Mouse (Mus musculus) embryonic fibroblast, embryonic 13.5 days (primary cell): Measurements from ENCODE around the gene Sphk2. TPM values are rescaled to one million over a fixed set of nuclear protein-coding genes. Genes with fewer than 3 reads are reported as not detected.

Source experiments
- H3K27ac ChIP-seq: 2 replicates; pipeline ENCODE4 v1.5.1; 2012; ENCODE audit warnings: low read length, control low read depth, inconsistent platforms; ENCODE audit not compliant: insufficient read depth
- H3K4me1 ChIP-seq: 2 replicates; pipeline ENCODE4 v1.6.1; 2011; ENCODE audit warnings: low read length; ENCODE audit not compliant: control insufficient read depth, insufficient read depth
- H3K4me3 ChIP-seq: 2 replicates; pipeline ENCODE4 v1.5.1; 2011; ENCODE audit warnings: mild to moderate bottlenecking, control low read depth, low read length; ENCODE audit not compliant: insufficient read depth
- CTCF ChIP-seq: IDR thresholded peaks from 2 replicates; pipeline ENCODE4 v1.5.1; 2011; ENCODE audit warnings: mild to moderate bottlenecking, control low read depth, low read length, moderate library complexity, borderline replicate concordance; ENCODE audit not compliant: insufficient read depth
- POLR2A ChIP-seq: IDR thresholded peaks from 2 replicates; pipeline ENCODE4 v1.6.1; 2011; ENCODE audit warnings: low read depth, mild to moderate bottlenecking, control low read depth, low read length, moderate library complexity
- polyA plus RNA-seq: library from polyadenylated mRNA; stranded (reverse); fragments of >200 nt; gene quantifications from 2 replicates; pipeline ENCODE4 v1.2.4, GENCODE M21; 2011; ENCODE audit warnings: low read depth; ENCODE audit not compliant: missing spikeins, insufficient read length

Gene Sphk2
- polyA plus RNA-seq, 1 experiment = 19.0 TPM

DNA sequence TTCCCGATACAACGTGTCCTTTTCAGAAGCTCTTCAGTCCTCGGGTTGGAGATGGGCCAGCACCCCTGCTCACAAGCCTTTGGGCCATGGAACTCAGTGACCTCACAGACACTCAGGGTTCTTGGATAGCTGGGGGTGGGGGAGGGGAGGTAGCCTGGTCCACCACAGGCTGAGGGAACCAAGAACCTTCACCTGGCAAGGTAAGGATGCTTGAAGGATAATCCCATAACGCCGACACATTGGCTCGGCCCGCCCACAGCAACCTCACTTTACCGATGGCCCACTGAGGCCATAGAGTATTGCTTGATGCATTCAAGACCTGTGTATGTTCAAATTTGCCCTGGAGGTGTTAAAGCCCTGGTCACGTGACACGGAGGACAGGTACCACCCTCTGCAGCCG, 7.9 kb upstream of the Sphk2 start, which contains the start of gene Spaca4:
Spaca4 (minus strand) TSS at position 101 of the 400 bp plus-strand sequence.
- Histone ChIP-seq H3K4me3 (no peak within 1 kb of the TSS), H3K27ac (no peak within 1 kb of the TSS), H3K4me1 (peaks cover 5% of the 10 kb centered on the region)
- TF ChIP-seq CTCF = no peak
- TF ChIP-seq POLR2A = no peak

DNA sequence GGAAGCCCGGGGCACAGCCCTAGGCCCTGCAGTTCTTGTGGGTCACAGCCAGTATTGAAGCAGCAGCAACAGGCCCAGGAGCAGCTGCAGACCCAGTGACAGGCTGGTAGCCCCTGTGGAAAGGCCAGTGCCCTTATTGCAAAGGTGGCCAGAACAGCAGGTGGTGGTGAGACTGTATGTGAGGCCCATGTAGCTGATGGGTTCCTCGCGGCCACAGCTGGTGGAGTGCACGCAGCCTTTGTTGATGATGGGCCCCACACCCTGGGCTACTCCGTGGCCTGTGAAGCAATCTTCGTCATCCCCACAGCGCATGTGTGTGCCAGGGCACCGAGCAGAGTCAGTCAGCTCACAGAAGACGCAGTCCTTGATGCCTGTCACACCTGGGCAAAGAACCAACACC, 7.3 kb upstream of the Sphk2 start:
- H3K4me1 ChIP-seq = peaks cover under 1% of the 10 kb centered on the region; the same call in 1 of the 2 replicates
- H3K27ac ChIP-seq = no peak overlapping the region
- H3K4me3 ChIP-seq = no peak overlapping the region
- TF ChIP-seq POLR2A = no peak
- TF ChIP-seq CTCF = no peak

DNA sequence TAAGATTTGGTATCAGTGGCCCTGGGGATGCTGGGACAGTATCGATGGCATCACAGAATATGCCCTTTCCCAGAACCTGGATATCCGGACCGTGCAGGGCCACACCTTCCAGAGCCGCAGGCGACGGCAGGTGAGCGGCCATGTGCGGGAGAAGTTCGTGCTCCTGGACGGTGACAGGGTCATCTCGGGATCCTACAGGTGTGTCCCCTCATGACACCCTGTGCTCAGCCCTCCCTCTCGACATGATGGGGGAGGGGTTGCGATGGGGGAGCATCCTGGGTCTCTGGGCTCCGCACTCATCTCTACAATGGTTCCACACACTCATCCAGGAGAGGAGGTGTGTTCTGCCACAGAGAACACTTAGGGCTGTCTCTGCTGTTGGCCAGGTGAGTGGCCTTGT, 6.0 kb upstream of the Sphk2 start:
- TF ChIP-seq POLR2A (no peak), CTCF (no peak)
- Histone ChIP-seq H3K4me1 (no peaks in the 10 kb centered on the region), H3K4me3 (no peak overlapping the region), H3K27ac (no peak overlapping the region)

DNA sequence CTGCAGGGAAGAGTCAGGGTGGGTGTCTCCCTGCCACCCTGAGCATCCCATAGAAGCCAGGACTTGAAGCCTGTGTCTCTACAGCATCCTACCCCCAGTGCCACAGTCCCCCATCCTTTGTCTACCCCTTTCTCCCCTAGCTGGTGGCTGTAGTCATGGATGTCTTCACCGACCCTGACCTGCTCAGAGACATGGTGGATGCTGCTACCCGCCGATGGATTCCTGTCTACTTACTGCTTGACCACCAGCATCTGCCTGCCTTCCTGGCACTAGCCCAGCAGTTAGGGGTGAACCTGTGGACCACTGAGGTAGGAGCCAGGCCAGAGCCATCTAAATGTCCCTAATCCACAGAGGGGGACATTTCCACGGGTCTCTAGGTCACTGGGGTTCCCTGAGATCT, 5.5 kb upstream of the Sphk2 start:
- H3K4me1 ChIP-seq = no peaks in the 10 kb centered on the region
- no peak overlapping the region for H3K4me3 ChIP-seq
- TF ChIP-seq CTCF = no peak
- no peak for TF ChIP-seq POLR2A
- no peak overlapping the region for H3K27ac ChIP-seq

DNA sequence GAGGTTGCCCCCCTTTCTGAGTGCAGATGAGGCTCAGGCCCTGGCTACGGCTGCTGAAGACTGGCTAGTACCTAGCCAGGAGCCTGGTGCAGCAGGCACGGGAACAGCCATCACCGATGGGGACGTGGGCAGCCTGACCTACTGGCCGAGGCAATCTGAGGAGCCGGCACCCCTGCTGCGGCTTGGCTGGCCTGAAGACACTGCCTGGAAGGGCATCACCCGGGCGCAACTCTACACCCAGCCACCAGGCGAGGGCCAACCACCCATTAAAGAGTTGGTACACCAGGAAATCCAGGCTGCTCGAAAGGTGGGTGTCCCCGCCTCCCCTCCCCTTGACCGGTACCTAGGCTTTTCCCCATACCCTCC, 4.5 kb upstream of the Sphk2 start:
- Histone ChIP-seq H3K27ac (no peak overlapping the region), H3K4me1 (no peaks in the 10 kb centered on the region), H3K4me3 (no peak overlapping the region)
- TF ChIP-seq CTCF (no peak), POLR2A (no peak)

DNA sequence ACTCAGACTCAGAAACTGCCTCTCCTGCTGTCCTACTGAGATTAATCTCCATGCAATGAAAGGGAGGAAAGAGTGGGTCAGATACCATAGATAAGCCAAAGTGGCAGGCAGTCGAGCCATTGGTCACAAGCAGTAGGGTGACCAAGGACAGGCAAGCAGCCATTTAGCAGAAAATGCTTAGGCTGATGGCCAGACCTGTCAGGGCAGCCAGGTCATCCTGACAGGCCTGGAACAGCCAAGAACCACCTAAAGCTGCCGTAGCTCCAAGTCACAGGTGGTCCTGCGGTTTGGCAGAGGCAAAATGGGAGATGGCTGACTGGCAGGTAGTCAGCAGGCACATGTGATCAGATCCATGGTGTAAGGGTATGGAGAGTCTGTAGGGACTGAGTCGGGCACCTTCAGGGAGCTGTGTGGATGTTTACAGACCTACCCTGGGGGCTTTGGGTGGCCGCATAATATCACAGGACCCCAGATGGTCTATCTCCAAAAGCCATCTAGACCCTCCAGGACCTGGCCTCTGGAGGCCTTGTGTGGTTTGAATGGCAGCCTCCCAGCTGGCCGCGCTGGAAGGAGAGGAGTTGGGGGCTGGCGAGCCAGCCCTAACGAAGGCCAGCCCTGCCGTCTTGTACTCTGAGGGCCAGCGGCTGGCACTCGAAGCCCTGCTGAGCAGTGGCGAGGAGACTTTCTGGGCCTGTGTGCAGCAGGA, 4.0 kb upstream of the Sphk2 start:
- no peaks in the 10 kb centered on the region for H3K4me1 ChIP-seq
- H3K27ac ChIP-seq = no peak overlapping the region
- no peak overlapping the region for H3K4me3 ChIP-seq
- TF ChIP-seq CTCF = no peak
- TF ChIP-seq POLR2A = peak; percentile 23; the same call in 1 of the 2 replicates

DNA sequence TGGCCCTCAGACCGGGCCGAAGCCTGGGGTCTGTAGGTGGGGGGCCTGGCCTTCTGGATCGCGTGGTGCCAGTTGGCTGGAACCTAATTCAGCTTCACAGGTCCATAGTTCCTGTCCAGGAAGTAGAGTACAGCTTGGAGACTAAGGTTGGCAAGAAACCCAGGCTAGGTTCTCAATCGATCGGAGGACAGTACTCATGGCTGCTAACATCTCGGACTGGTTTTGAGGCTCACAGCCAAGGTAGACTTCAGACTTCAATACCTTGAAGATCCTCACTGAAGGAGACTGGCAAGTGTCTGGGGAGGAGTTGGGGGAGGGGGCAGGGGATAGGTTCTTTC, 3.4 kb upstream of the Sphk2 start:
- Histone ChIP-seq H3K27ac (no peak overlapping the region), H3K4me3 (no peak overlapping the region), H3K4me1 (no peaks in the 10 kb centered on the region)
- TF ChIP-seq POLR2A (no peak), CTCF (no peak)

DNA sequence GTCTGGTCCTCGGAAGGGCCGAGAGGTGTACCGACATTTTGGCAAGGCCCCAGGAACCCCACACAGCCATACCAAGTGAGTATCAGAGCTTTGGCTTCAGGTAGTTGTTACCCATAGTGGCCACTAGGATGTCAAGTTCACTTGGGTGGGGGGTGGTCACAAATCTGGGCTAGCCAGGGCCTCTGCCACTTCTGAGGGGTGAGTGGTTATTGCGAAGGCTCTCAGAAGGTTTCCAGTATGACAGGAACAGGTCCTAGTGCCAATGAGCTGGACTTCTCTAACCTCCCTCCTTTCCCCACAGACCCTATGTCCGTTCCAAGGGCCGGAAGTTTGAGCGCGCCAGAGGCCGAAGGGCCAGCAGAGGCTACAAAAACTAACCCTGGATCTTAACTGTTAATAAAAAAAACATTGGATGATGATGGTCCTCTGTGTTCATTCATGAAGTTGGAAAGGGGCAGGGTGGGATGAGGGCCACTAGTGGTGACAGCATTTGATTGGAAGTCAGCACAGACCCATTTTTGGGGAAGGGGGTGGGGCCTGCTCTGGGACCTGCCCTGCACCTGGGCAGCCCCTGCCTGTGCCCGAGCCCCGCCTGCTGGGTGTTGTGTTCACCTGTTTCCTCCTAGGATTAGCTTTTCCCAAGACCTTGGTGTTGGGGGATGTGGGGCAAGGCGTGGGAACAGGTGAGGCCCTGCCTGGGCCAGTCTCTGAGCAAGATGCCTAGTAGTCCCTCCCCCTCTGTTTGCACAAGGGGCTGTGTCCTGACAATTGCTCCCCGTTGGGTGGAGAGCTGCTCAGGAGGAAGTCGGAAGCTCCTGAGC, 2.8 kb upstream of the Sphk2 start, which contains the start of gene Fam83e:
Fam83e (plus strand) TSS at position 800 of the 821 bp plus-strand sequence.
- H3K27ac ChIP-seq = no peak within 1 kb of the TSS
- 0 out of 2 replicates have a peak within 1 kb of the TSS, but pooled peaks have one; percentile 90 for H3K4me3 ChIP-seq
- TF ChIP-seq POLR2A (no peak), CTCF (no peak)
- H3K4me1 ChIP-seq = 0 out of 2 replicates have a peak, but pooled peaks cover 3% of the 10 kb centered on the region

DNA sequence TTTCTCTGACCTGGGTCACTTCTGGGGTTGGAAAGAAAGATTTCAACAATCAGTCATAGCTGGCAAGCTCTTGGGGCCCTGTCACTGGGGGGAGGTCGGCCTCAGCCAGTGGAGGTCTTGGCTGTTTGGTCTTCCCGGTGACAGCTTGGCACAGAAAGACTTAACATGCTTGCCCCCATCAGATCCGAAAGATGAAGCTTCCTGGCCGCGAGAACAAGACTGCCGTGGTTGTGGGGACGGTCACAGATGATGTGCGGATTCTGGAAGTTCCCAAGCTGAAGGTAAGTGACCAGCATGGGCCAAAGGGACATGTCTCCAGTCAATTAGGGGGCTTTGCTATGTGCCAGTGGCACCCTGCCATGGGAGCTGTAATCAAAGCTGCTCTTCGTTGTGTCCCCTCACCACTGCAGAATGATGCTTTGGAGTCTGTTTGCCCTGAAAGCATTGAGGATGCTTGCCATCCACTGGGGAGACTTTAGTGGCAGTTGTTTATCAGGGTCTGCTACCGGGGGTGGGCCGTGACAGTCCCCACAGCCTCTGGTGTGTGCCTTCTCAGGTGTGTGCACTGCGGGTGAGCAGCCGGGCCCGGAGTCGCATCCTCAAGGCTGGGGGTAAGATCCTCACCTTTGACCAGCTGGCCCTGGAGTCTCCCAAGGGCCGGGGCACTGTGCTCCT, 2.1 kb upstream of the Sphk2 start:
- Histone ChIP-seq H3K27ac (no peak overlapping the region), H3K4me1 (0 out of 2 replicates have a peak, but pooled peaks cover 3% of the 10 kb centered on the region), H3K4me3 (peak overlapping the region; percentile 90)
- no peak for TF ChIP-seq POLR2A
- no peak for TF ChIP-seq CTCF

DNA sequence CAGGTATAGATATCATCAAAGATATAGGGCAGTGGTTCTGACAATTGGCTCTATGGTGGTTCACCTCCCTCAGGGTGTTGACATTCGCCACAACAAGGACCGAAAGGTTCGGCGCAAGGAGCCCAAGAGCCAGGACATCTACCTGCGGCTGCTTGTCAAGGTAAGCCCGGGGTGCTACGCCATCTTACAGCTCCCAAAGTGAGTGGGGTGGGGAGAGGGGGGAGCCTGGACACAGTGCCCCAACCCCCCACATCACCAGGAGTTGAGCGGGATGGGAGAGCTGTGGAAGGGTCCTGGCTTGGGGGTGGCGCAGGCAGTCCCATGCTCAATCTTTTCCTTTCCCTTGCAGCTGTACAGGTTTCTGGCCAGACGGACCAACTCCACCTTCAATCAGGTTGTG, 1.4 kb upstream of the Sphk2 start:
- Histone ChIP-seq H3K27ac (no peak overlapping the region), H3K4me3 (peak overlapping the region; percentile 90), H3K4me1 (peaks cover 3% of the 10 kb centered on the region; the same call in 1 of the 2 replicates)
- TF ChIP-seq POLR2A = no peak
- TF ChIP-seq CTCF = no peak
